Mouse (Mus musculus): Measurements from ENCODE around the gene Hist1h1d. TPM values are rescaled to one million over a fixed set of nuclear protein-coding genes. Genes with fewer than 3 reads are reported as not detected.

The Hist1h1d gene
- total RNA-seq, 2 experiments from 2014 or later = 31.1 to 36.2 TPM

Other genes with a start within 250 kb of the Hist1h1d start
- gene Zfp322a, start 184.1 kb upstream of the Hist1h1d start, total RNA-seq (2023) = 10 to 100 TPM; 20.6 to 20.7 TPM
- 10 to 100 TPM; 17.4 to 18.2 TPM for gene Abt1, start 129.4 kb upstream of the Hist1h1d start, total RNA-seq (2023)
- gene Btn1a1, start 87.4 kb upstream of the Hist1h1d start, total RNA-seq (2023) = not detected
- gene Btn2a2, start 64.4 kb upstream of the Hist1h1d start, total RNA-seq (2023) = under 1 TPM; 0.65 to 0.67 TPM
- 100 to 1,000 TPM; 457 TPM for gene Hist1h4h, start 22.2 kb upstream of the Hist1h1d start, total RNA-seq (2023)
- 10 to 100 TPM; 21.3 to 28.8 TPM for gene Hist1h2af, start 19.4 kb upstream of the Hist1h1d start, total RNA-seq (2023)
- 1 to 10 TPM; 1.4 to 6.9 TPM for gene Hist1h3g, start 17.8 kb upstream of the Hist1h1d start, total RNA-seq (2023)
- 10 to 100 TPM; 10.0 to 13.0 TPM for gene Hist1h2bh, start 9.9 kb upstream of the Hist1h1d start, total RNA-seq (2023)
- gene Hist1h3f, start 9.2 kb upstream of the Hist1h1d start, total RNA-seq (2023) = 100 to 1,000 TPM; 111 to 119 TPM
- gene Hist1h4f, start 1.6 kb upstream of the Hist1h1d start, total RNA-seq (2023) = 10 to 100 TPM; 55.2 to 82.9 TPM
- 100 to 1,000 TPM; 326 to 342 TPM for gene Hist1h3e, start 9.1 kb downstream of the Hist1h1d start, total RNA-seq (2023)
- 10 to 100 TPM; 29.2 to 42.2 TPM for gene Hist1h2ae, start 18.0 kb downstream of the Hist1h1d start, total RNA-seq (2023)
- gene Hist1h2bg, start 18.1 kb downstream of the Hist1h1d start, total RNA-seq (2023) = 100 to 1,000 TPM; 649 to 669 TPM
- 100 to 1,000 TPM; 327 to 367 TPM for gene Hist1h2bf, start 20.9 kb downstream of the Hist1h1d start, total RNA-seq (2023)
- 10 to 100 TPM; 42.6 to 61.1 TPM for gene Hist1h2ad, start 21.1 kb downstream of the Hist1h1d start, total RNA-seq (2023)
- 10 to 100 TPM; 40.0 to 45.0 TPM for gene Hist1h3d, start 22.5 kb downstream of the Hist1h1d start, total RNA-seq (2023)
- gene Hist1h4d, start 28.3 kb downstream of the Hist1h1d start, total RNA-seq (2023) = 100 to 1,000 TPM; 183 to 195 TPM
- gene Hist1h2be, start 67.9 kb downstream of the Hist1h1d start, total RNA-seq (2023) = 10 to 100 TPM; 41.6 to 47.3 TPM
- 100 to 1,000 TPM; 385 to 413 TPM for gene Hist1h1e, start 69.3 kb downstream of the Hist1h1d start, total RNA-seq (2023)
- gene Hist1h2ac, start 130.7 kb downstream of the Hist1h1d start, total RNA-seq (2023) = 10 to 100 TPM; 12.5 to 15.6 TPM
- 10 to 100 TPM; 24.1 to 30.1 TPM for gene Hist1h2bc, start 130.9 kb downstream of the Hist1h1d start, total RNA-seq (2023)
- under 1 TPM; 0.65 to 0.84 TPM for gene Hist1h1t, start 142.6 kb downstream of the Hist1h1d start, total RNA-seq (2023)
- 100 to 1,000 TPM; 222 to 255 TPM for gene Hist1h4c, start 145.2 kb downstream of the Hist1h1d start, total RNA-seq (2023)
- 1 to 10 TPM in 1 of 2 experiments, not detected in 1; 1.9 TPM for gene Hfe, start 157.6 kb downstream of the Hist1h1d start, total RNA-seq (2023)
- 1,000 to 10,000 TPM in 1 of 2 experiments, 100 to 1,000 TPM in 1; 877 to 1,039 TPM for gene Hist1h1c, start 185.5 kb downstream of the Hist1h1d start, total RNA-seq (2023)
- gene Hist1h3c, start 192.3 kb downstream of the Hist1h1d start, total RNA-seq (2023) = 1 to 10 TPM; 6.8 to 7.4 TPM
- 10 to 100 TPM; 85.2 to 91.3 TPM for gene Hist1h2bb, start 193.5 kb downstream of the Hist1h1d start, total RNA-seq (2023)
- gene Hist1h2ab, start 197.9 kb downstream of the Hist1h1d start, total RNA-seq (2023) = 100 to 1,000 TPM; 102 to 130 TPM
- gene Hist1h3b, start 199.0 kb downstream of the Hist1h1d start, total RNA-seq (2023) = 10 to 100 TPM; 41.3 to 45.0 TPM
- gene Hist1h4b, start 203.8 kb downstream of the Hist1h1d start, total RNA-seq (2023) = 100 to 1,000 TPM in 1 of 2 experiments, 10 to 100 TPM in 1; 90.1 to 106 TPM
- 100 to 1,000 TPM; 142 to 168 TPM for gene Hist1h4a, start 208.0 kb downstream of the Hist1h1d start, total RNA-seq (2023)
- 100 to 1,000 TPM; 448 to 459 TPM for gene Hist1h3a, start 209.1 kb downstream of the Hist1h1d start, total RNA-seq (2023)
- 10 to 100 TPM; 39.6 TPM for gene Hist1h1a, start 210.4 kb downstream of the Hist1h1d start, total RNA-seq (2023)
- gene Trim38, start 216.7 kb downstream of the Hist1h1d start, total RNA-seq (2023) = not detected

Data from B cell, adult 67 days (primary cell).